Mouse (Mus musculus): ENCODE results near the gene Gm14085.

- TF ChIP-seq CTCF (IDR thresholded peaks at IDR 0.05) (no peak), POLR2A (IDR thresholded peaks at IDR 0.05; ENCODE audit: insufficient read depth, low read depth, low read length) (no peak), EP300 (IDR thresholded peaks at IDR 0.05; ENCODE audit: insufficient read depth, low read depth, low read length) (no peak)
These were observed 76.5 kb downstream of the Gm14085 start for GRCm38 (mm10) chr2:122561221-122561620.
